Mouse (Mus musculus) CH12.LX (cell line): ENCODE data around the gene Thoc3.
A peak's percentile ranks its signal among the peaks of the same experiment; 100 is the strongest.

ENCODE experiments used
- BHLHE40 ChIP-seq: IDR thresholded peaks from 2 replicates; pipeline ENCODE4 v1.6.1; 2011; ENCODE audit warnings: mild to moderate bottlenecking, low read depth, low read length, improper control_type of control experiment
- CHD2 ChIP-seq: IDR thresholded peaks from 2 replicates; pipeline ENCODE4 v1.6.1; 2011; ENCODE audit warnings: low read length, improper control_type of control experiment
- CTCF ChIP-seq, 2 experiments: IDR thresholded peaks in 1 of 2; conservative IDR thresholded peaks in 1 of 2; 2 replicates each; pipeline ENCODE4 v1.5.1; 2011 to 2012; ENCODE audit warnings: low read depth in 2 of 2, low read length in 2 of 2, improper control_type of control experiment in 1 of 2, inconsistent platforms in 1 of 2, mild to moderate bottlenecking in 1 of 2, moderate library complexity in 1 of 2
- EP300 ChIP-seq: IDR thresholded peaks from 2 replicates; pipeline ENCODE4 v1.6.1; 2011; ENCODE audit warnings: low read length, improper control_type of control experiment
- JUN ChIP-seq: IDR thresholded peaks from 2 replicates; pipeline ENCODE4 v1.6.1; 2011; ENCODE audit warnings: low read depth, mild to moderate bottlenecking, low read length, improper control_type of control experiment, moderate library complexity; ENCODE audit not compliant: insufficient read depth
- KAT2A ChIP-seq: IDR thresholded peaks from 2 replicates; pipeline ENCODE4 v1.6.1; 2012; ENCODE audit warnings: low read length, improper control_type of control experiment, inconsistent platforms; ENCODE audit not compliant: insufficient replicate concordance
- NELFE ChIP-seq: IDR thresholded peaks from 2 replicates; pipeline ENCODE4 v1.6.1; 2011; ENCODE audit warnings: low read depth, low read length, improper control_type of control experiment
- POLR2A ChIP-seq: IDR thresholded peaks from 2 replicates; pipeline ENCODE4 v1.6.1; 2011; ENCODE audit warnings: low read depth, mild to moderate bottlenecking, improper control_type of control experiment, low read length
- RCOR1 ChIP-seq: conservative IDR thresholded peaks from 2 replicates; pipeline ENCODE4 v1.6.1; 2012; ENCODE audit warnings: low read depth, mild to moderate bottlenecking, inconsistent platforms, low read length, improper control_type of control experiment
- SIN3A ChIP-seq: IDR thresholded peaks from 2 replicates; pipeline ENCODE4 v1.6.1; 2012; ENCODE audit warnings: low read length, improper control_type of control experiment, inconsistent platforms
- TCF12 ChIP-seq: IDR thresholded peaks from 2 replicates; pipeline ENCODE4 v1.6.1; 2014; ENCODE audit warnings: low read depth, mild to moderate bottlenecking, inconsistent platforms, low read length, improper control_type of control experiment
- ZC3H11A ChIP-seq: IDR thresholded peaks from 2 replicates; pipeline ENCODE4 v1.6.1; 2012; ENCODE audit warnings: low read depth, mild to moderate bottlenecking, inconsistent platforms, low read length, improper control_type of control experiment
- ZNF384 ChIP-seq: IDR thresholded peaks from 2 replicates; pipeline ENCODE4 v1.6.1; 2012; ENCODE audit warnings: low read depth, low read length, improper control_type of control experiment, inconsistent platforms

GRCm38 (mm10) chr13:54425269-54425668, 43.4 kb downstream of the Thoc3 start:
- TF ChIP-seq CTCF (conservative IDR thresholded peaks at IDR 0.05 in 1 of 2, IDR thresholded peaks at IDR 0.05 in 1 of 2; ENCODE audit: low read depth in 2 of 2, low read length in 2 of 2) (no peak), POLR2A (no peak), ZC3H11A (no peak), CHD2 (no peak), EP300 (peak; percentile 34; the same call in 1 of the 2 replicates), NELFE (no peak), KAT2A (no peak), TCF12 (peak; percentile 68; the same call in 1 of the 2 replicates), ZNF384 (no peak), RCOR1 (no peak), BHLHE40 (no peak), JUN (no peak), SIN3A (no peak)
